Mouse (Mus musculus) cerebellum, adult 18-20 months (tissue): ENCODE results near the gene Gm364.

ENCODE experiments used
- DNase-seq, 2 experiments: peaks; one replicate each; pipeline ENCODE4 v3.0.0; 2021

The Gm364 gene

GRCm38 (mm10) chrX:57408769-57409168 lies at the start of gene Gm364:
Gene Gm364 (plus strand): TSS chrX:57409154.
- DNase-seq = no peak

- DNase-seq = no peak
Measured at GRCm38 (mm10) chrX:57359316-57359715, 49.6 kb upstream of the Gm364 start.

- DNase-seq = no peak
Measured at GRCm38 (mm10) chrX:57364891-57365569, 43.9 kb upstream of the Gm364 start.

- no peak for DNase-seq
Measured at GRCm38 (mm10) chrX:57372965-57373364, 36.0 kb upstream of the Gm364 start.

GRCm38 (mm10) chrX:57373543-57373942 lies 35.4 kb upstream of the Gm364 start:
- DNase-seq = no peak

- no peak for DNase-seq
Measured at GRCm38 (mm10) chrX:57374029-57374428, 34.9 kb upstream of the Gm364 start.

GRCm38 (mm10) chrX:57377096-57377495 lies 31.9 kb upstream of the Gm364 start:
- no peak for DNase-seq

GRCm38 (mm10) chrX:57378579-57378978 lies 30.4 kb upstream of the Gm364 start:
- DNase-seq = no peak

GRCm38 (mm10) chrX:57380915-57381314 lies 28.0 kb upstream of the Gm364 start:
- DNase-seq = peak; percentile 14

GRCm38 (mm10) chrX:57392367-57393246 lies 16.3 kb upstream of the Gm364 start, which contains the start of gene Rbmx:
Gene Rbmx (minus strand): TSS chrX:57393036.
- DNase-seq = peak; percentile 79 to 87

GRCm38 (mm10) chrX:57393412-57393811 lies 15.5 kb upstream of the Gm364 start:
- DNase-seq = no peak

- DNase-seq = no peak
Measured at GRCm38 (mm10) chrX:57401388-57401787, 7.6 kb upstream of the Gm364 start.

GRCm38 (mm10) chrX:57403651-57404050 lies 5.3 kb upstream of the Gm364 start:
- DNase-seq = no peak

GRCm38 (mm10) chrX:57431610-57432009 lies 22.7 kb downstream of the Gm364 start:
- DNase-seq = no peak

- DNase-seq = no peak
Measured at GRCm38 (mm10) chrX:57433897-57434296, 24.9 kb downstream of the Gm364 start.

GRCm38 (mm10) chrX:57503634-57504033 lies 94.7 kb downstream of the Gm364 start, which contains the start of gene Gpr101:
Gene Gpr101 (minus strand): TSS chrX:57503757.
- no peak for DNase-seq

- no peak for DNase-seq
Measured at GRCm38 (mm10) chrX:57506247-57506646, 97.3 kb downstream of the Gm364 start.

GRCm38 (mm10) chrX:57521117-57522095 lies 112.5 kb downstream of the Gm364 start:
- no peak for DNase-seq
